Mouse (Mus musculus): ENCODE measurements around the gene Olfr1410.

DNA sequence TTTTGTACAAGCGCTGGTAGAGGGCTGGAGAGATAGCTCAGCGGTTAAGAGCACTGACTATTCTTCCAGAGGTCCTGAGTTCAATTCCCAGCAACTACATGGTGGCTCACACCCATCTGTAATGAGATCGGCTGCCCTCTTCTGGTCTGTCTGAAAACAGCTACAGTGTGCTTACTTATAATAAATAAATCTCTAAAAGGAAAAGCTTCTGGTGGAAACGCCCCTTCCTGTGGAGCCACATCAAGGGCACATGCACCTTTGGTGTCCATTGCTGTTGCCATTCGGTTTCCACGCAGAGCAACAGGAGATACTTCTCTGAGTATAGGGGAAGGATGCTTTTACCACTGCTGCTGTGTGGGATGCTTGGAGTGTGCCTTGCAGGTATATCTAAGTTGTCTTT is 27.4 kb downstream of the Olfr1410 start:
- TF ChIP-seq CTCF (IDR thresholded peaks at IDR 0.05; ENCODE audit: low read depth), result 0 out of 2 replicates have a peak, but pooled peaks have one; percentile 1
- no peak for TF ChIP-seq EP300 (IDR thresholded peaks at IDR 0.05; ENCODE audit: low read depth)
